Mouse (Mus musculus): ENCODE measurements at regions not wholly inside any gene's neighbourhood (a gene's known extent, or its start where the extent isn't known, plus 50 kb on each side); places are given as distances from the start of the nearest gene placed in this dataset.

DNA sequence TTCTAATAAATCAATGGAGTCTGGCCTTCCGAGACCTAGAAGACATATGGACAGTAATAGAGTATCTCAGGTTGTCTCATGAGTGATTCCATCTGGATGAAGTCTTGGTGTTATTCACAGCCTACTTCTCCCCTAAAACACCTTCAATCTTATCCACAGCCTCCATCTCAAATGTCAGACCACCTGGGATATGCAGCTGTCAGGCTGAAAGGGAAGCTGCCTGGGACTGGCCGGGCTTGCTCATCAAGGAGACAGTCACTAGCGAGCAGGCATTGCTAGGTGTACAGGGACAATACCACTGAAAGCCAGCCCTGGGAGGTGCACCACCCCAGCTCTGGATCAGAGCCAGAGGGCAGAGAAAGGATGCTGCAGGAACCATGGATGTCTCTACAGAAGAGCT lies 676.4 kb upstream of the Zeb2 start:
- 54% methylated on average over 3 of the region's 3 CpGs for WGBS
- ATAC-seq (ENCODE audit: insufficient read depth, low FRiP score, low TSS enrichment): no peak

DNA sequence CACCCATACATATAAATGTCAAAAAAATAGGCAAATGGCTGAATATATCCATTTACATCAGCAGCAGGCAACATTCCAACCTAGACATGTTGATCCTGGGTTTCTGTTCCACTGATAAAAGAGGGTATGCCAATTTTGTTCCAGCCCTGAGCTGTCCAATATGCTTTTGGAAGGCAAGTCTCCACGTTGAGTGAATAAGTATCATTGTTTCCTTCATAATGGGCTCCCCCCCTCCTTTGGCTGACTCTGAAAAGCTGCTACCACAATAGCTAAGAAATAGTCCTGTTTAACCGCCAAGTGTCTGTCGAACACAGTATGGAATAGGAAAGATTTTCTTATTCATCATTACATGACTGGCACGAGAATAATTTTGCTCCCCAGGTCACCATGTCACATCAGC lies 672.5 kb upstream of the Zeb2 start:
- H3K9ac ChIP-seq (ENCODE audit: low read length): no peak overlapping the region
- ATAC-seq (ENCODE audit: insufficient read depth, low FRiP score, low TSS enrichment) (no peak), DNase-seq (ENCODE audit: low spot score) (no peak)
- H3K27ac ChIP-seq (ENCODE audit: low read depth, low read length): no peak overlapping the region
- H3K27me3 ChIP-seq (ENCODE audit: control insufficient read depth, insufficient read depth, low read length): no peaks in the 10 kb centered on the region
- no peaks in the 10 kb centered on the region for H3K36me3 ChIP-seq (ENCODE audit: control insufficient read depth, insufficient read depth, low read length)
- no peak overlapping the region for H3K4me3 ChIP-seq (ENCODE audit: low read depth, low read length)
- H3K4me1 ChIP-seq (ENCODE audit: control insufficient read depth, insufficient read depth, low read length): no peaks in the 10 kb centered on the region
- H3K4me2 ChIP-seq (ENCODE audit: low read depth): no peak overlapping the region
- WGBS: 42% methylated on average over 4 of the region's 4 CpGs
- no peaks in the 10 kb centered on the region for H3K9me3 ChIP-seq (ENCODE audit: control insufficient read depth, low read length)

More for the DNA sequence above, 676.4 kb upstream of the Zeb2 start:
- no peak for DNase-seq (ENCODE audit: low spot score)
- no peak overlapping the region for H3K4me3 ChIP-seq (ENCODE audit: low read depth, low read length)
- H3K9me3 ChIP-seq (ENCODE audit: control insufficient read depth, low read length): no peaks in the 10 kb centered on the region
- H3K27ac ChIP-seq (ENCODE audit: low read depth, low read length): no peak overlapping the region
- H3K9ac ChIP-seq (ENCODE audit: low read length): no peak overlapping the region
- H3K4me2 ChIP-seq (ENCODE audit: low read depth): no peak overlapping the region
- no peaks in the 10 kb centered on the region for H3K27me3 ChIP-seq (ENCODE audit: control insufficient read depth, insufficient read depth, low read length)
- no peaks in the 10 kb centered on the region for H3K36me3 ChIP-seq (ENCODE audit: control insufficient read depth, insufficient read depth, low read length)
- H3K4me1 ChIP-seq (ENCODE audit: control insufficient read depth, insufficient read depth, low read length): no peaks in the 10 kb centered on the region

- DNase-seq (ENCODE audit: low spot score) (no peak), ATAC-seq (ENCODE audit: insufficient read depth, low FRiP score, low TSS enrichment) (no peak)
- no peaks in the 10 kb centered on the region for H3K9me3 ChIP-seq (ENCODE audit: control insufficient read depth, low read length)
- no peak overlapping the region for H3K9ac ChIP-seq (ENCODE audit: low read length)
- H3K27ac ChIP-seq (ENCODE audit: low read depth, low read length): no peak overlapping the region
- no peaks in the 10 kb centered on the region for H3K36me3 ChIP-seq (ENCODE audit: control insufficient read depth, insufficient read depth, low read length)
- no peaks in the 10 kb centered on the region for H3K4me1 ChIP-seq (ENCODE audit: control insufficient read depth, insufficient read depth, low read length)
- H3K4me3 ChIP-seq (ENCODE audit: low read depth, low read length): no peak overlapping the region
- no peak overlapping the region for H3K4me2 ChIP-seq (ENCODE audit: low read depth)
- WGBS: 69% methylated on average over 16 of the region's 16 CpGs
- no peaks in the 10 kb centered on the region for H3K27me3 ChIP-seq (ENCODE audit: control insufficient read depth, insufficient read depth, low read length)
Observed at GRCm38 (mm10) chr2:45787732-45788390, 670.7 kb upstream of the Zeb2 start.

- H3K36me3 ChIP-seq (ENCODE audit: control insufficient read depth, insufficient read depth, low read length): no peaks in the 10 kb centered on the region
- H3K9ac ChIP-seq (ENCODE audit: low read length): no peak overlapping the region
- no peak overlapping the region for H3K4me3 ChIP-seq (ENCODE audit: low read depth, low read length)
- DNase-seq (ENCODE audit: low spot score) (no peak), ATAC-seq (ENCODE audit: insufficient read depth, low FRiP score, low TSS enrichment) (no peak)
- H3K27me3 ChIP-seq (ENCODE audit: control insufficient read depth, insufficient read depth, low read length): no peaks in the 10 kb centered on the region
- H3K27ac ChIP-seq (ENCODE audit: low read depth, low read length): no peak overlapping the region
- H3K9me3 ChIP-seq (ENCODE audit: control insufficient read depth, low read length): no peaks in the 10 kb centered on the region
- H3K4me2 ChIP-seq (ENCODE audit: low read depth): no peak overlapping the region
- H3K4me1 ChIP-seq (ENCODE audit: control insufficient read depth, insufficient read depth, low read length): no peaks in the 10 kb centered on the region
- WGBS: 73% methylated on average over 6 of the region's 6 CpGs
Observed at GRCm38 (mm10) chr2:45786787-45787186, 669.6 kb upstream of the Zeb2 start.

- WGBS: 41% methylated on average over 2 of the region's 2 CpGs
- Histone ChIP-seq H3K36me3 (ENCODE audit: control insufficient read depth, insufficient read depth, low read length) (no peaks in the 10 kb centered on the region), H3K4me3 (ENCODE audit: low read depth, low read length) (no peak overlapping the region), H3K9me3 (ENCODE audit: control insufficient read depth, low read length) (no peaks in the 10 kb centered on the region), H3K9ac (ENCODE audit: low read length) (no peak overlapping the region), H3K27ac (ENCODE audit: low read depth, low read length) (no peak overlapping the region), H3K4me1 (ENCODE audit: control insufficient read depth, insufficient read depth, low read length) (no peaks in the 10 kb centered on the region), H3K27me3 (ENCODE audit: control insufficient read depth, insufficient read depth, low read length) (no peaks in the 10 kb centered on the region), H3K4me2 (ENCODE audit: low read depth) (no peak overlapping the region)
- DNase-seq (ENCODE audit: low spot score) (no peak), ATAC-seq (ENCODE audit: insufficient read depth, low FRiP score, low TSS enrichment) (0 out of 2 replicates have a peak, but pooled peaks have one; percentile 39)
Observed at GRCm38 (mm10) chr2:45785684-45786083, 668.5 kb upstream of the Zeb2 start.

- ATAC-seq (ENCODE audit: insufficient read depth, low FRiP score, low TSS enrichment): no peak
- Histone ChIP-seq H3K36me3 (ENCODE audit: control insufficient read depth, insufficient read depth, low read length) (no peaks in the 10 kb centered on the region), H3K27ac (ENCODE audit: low read depth, low read length) (no peak overlapping the region), H3K4me1 (ENCODE audit: control insufficient read depth, insufficient read depth, low read length) (no peaks in the 10 kb centered on the region), H3K4me2 (ENCODE audit: low read depth) (no peak overlapping the region), H3K27me3 (ENCODE audit: control insufficient read depth, insufficient read depth, low read length) (no peaks in the 10 kb centered on the region), H3K9me3 (ENCODE audit: control insufficient read depth, low read length) (no peaks in the 10 kb centered on the region), H3K4me3 (ENCODE audit: low read depth, low read length) (no peak overlapping the region), H3K9ac (ENCODE audit: low read length) (no peak overlapping the region)
- DNase-seq (ENCODE audit: low spot score): no peak
- 75% methylated on average over 9 of the region's 9 CpGs for WGBS
Observed at GRCm38 (mm10) chr2:45783634-45784412, 666.6 kb upstream of the Zeb2 start.

- no peak for DNase-seq (ENCODE audit: low spot score)
- Histone ChIP-seq H3K9ac (ENCODE audit: low read length) (no peak overlapping the region), H3K27me3 (ENCODE audit: control insufficient read depth, insufficient read depth, low read length) (no peaks in the 10 kb centered on the region), H3K4me3 (ENCODE audit: low read depth, low read length) (no peak overlapping the region), H3K9me3 (ENCODE audit: control insufficient read depth, low read length) (no peaks in the 10 kb centered on the region), H3K4me1 (ENCODE audit: control insufficient read depth, insufficient read depth, low read length) (no peaks in the 10 kb centered on the region), H3K36me3 (ENCODE audit: control insufficient read depth, insufficient read depth, low read length) (no peaks in the 10 kb centered on the region), H3K27ac (ENCODE audit: low read depth, low read length) (no peak overlapping the region), H3K4me2 (ENCODE audit: low read depth) (no peak overlapping the region)
- ATAC-seq (ENCODE audit: insufficient read depth, low FRiP score, low TSS enrichment): no peak
- 91% methylated on average over 7 of the region's 7 CpGs for WGBS
Observed at GRCm38 (mm10) chr2:45777466-45777865, 660.3 kb upstream of the Zeb2 start.

DNA sequence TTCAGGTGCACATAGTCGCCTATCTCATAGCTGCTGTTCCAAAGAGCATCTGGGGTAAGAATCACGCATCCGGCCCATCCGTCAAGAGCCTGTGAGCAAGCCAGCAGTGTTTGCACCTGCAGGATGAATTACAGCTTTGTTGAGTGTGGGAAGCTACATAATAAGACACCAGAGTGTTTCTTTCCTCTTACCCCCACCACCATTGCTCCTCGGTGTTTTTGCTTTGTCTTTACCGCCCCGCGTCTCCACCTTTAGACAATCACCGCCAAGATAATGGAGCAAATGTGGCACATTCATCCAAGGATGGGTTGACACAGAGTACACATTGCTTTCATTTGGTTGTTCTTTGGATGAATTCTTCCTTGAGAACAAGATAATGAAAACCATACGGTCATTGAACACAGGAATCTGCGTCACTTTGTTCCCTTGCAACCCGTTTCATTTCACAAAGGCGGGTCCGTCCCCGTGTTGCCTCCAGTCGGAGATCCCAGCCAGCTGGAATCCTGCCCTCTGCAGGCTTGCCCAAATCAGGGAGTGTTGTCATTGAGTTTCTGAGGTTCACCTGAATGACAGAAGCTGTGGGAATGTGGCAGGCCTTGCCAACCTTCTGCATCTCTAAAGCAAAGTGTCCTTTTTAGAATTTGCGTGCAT lies 659.4 kb upstream of the Zeb2 start:
- 53% methylated on average over 17 of the region's 17 CpGs for WGBS
- Histone ChIP-seq H3K27me3 (ENCODE audit: control insufficient read depth, insufficient read depth, low read length) (no peaks in the 10 kb centered on the region), H3K36me3 (ENCODE audit: control insufficient read depth, insufficient read depth, low read length) (no peaks in the 10 kb centered on the region), H3K4me2 (ENCODE audit: low read depth) (peak overlapping the region; percentile 12; the same call in 1 of the 2 replicates), H3K9me3 (ENCODE audit: control insufficient read depth, low read length) (no peaks in the 10 kb centered on the region), H3K27ac (ENCODE audit: low read depth, low read length) (no peak overlapping the region), H3K4me3 (ENCODE audit: low read depth, low read length) (no peak overlapping the region), H3K9ac (ENCODE audit: low read length) (no peak overlapping the region), H3K4me1 (ENCODE audit: control insufficient read depth, insufficient read depth, low read length) (no peaks in the 10 kb centered on the region)
- DNase-seq (ENCODE audit: low spot score) (peak; percentile 31), ATAC-seq (ENCODE audit: insufficient read depth, low FRiP score, low TSS enrichment) (no peak)
